Mouse (Mus musculus): ENCODE measurements at regions not wholly inside any gene's neighbourhood (a gene's known extent, or its start where the extent isn't known, plus 50 kb on each side); places are given as distances from the start of the nearest gene placed in this dataset.
A peak's percentile ranks its signal among the peaks of the same experiment; 100 is the strongest.

DNA sequence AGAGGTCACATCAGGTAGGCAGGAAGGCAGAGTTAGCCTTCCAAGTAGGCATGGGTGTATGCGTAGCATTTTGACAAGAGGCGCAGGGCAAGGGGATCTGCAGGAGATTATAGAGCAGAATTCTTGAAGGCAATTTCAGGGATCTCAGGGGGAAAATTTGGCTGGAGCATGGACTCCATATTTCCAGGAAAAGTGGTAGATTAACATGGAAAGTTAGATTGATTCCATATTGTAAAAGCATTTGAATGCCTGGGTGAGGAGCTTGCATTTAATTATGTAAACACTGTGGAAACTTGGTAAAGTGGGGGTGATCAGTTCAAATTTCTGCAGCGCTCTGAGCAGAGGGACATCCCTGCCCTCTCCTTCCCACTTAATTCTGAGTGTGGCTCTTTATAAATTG lies 146.7 kb downstream of the Pax3 start:
- Histone ChIP-seq H3K9me3 (ENCODE audit: control insufficient read depth, low read length) (no peaks in the 10 kb centered on the region), H3K9ac (ENCODE audit: low read depth, low read length, severe bottlenecking) (no peak overlapping the region), H3K4me2 (replicated peaks; ENCODE audit: low read depth, low read length, severe bottlenecking) (no peak overlapping the region), H3K4me3 (replicated peaks; ENCODE audit: low read length) (no peak overlapping the region), H3K36me3 (ENCODE audit: control insufficient read depth, insufficient read depth, low read length) (no peaks in the 10 kb centered on the region), H3K4me1 (ENCODE audit: control insufficient read depth, insufficient read depth, low read length) (peaks cover 5% of the 10 kb centered on the region; the same call in 1 of the 2 replicates), H3K27ac (replicated peaks; ENCODE audit: low read depth, low read length) (no peak overlapping the region), H3K27me3 (ENCODE audit: control insufficient read depth, insufficient read depth, low read length) (no peaks in the 10 kb centered on the region)
- no peak for ATAC-seq (ENCODE audit: low FRiP score, low read depth)
- no peak for TF ChIP-seq POLR2A (IDR thresholded peaks at IDR 0.05; ENCODE audit: borderline replicate concordance, extremely low read depth, insufficient read depth, insufficient read length)
- 56% methylated on average over 3 of the region's 3 CpGs for whole genome bisulfite sequencing
- peak; percentile 8 for DNase-seq (ENCODE audit: low spot score)

DNA sequence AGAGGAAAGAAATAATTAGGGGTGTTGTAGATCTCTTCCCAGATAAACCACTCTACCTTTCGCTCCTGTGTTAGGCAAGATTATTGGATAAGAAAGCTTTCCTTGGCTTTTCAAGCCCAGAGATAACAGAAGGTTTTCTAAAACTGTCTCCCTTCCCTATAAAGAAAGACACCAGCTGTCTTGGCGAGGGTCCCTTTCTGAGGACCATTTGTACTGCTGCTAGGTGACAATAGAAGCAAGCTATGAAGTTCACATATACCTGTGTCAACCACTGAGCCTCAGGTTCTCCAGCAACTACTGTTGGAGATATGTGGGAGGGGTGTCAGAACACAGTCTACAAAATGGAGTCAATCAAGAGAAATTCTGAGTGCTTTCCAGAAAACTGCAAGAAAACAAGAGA lies 164.6 kb downstream of the Pax3 start:
- Histone ChIP-seq H3K36me3 (ENCODE audit: control insufficient read depth, insufficient read depth, low read length) (no peaks in the 10 kb centered on the region), H3K27ac (replicated peaks; ENCODE audit: low read depth, low read length) (no peak overlapping the region), H3K4me1 (ENCODE audit: control insufficient read depth, insufficient read depth, low read length) (no peaks in the 10 kb centered on the region), H3K27me3 (ENCODE audit: control insufficient read depth, insufficient read depth, low read length) (no peaks in the 10 kb centered on the region), H3K4me3 (replicated peaks; ENCODE audit: low read length) (no peak overlapping the region), H3K9me3 (ENCODE audit: control insufficient read depth, low read length) (no peaks in the 10 kb centered on the region), H3K4me2 (replicated peaks; ENCODE audit: low read depth, low read length, severe bottlenecking) (no peak overlapping the region), H3K9ac (ENCODE audit: low read depth, low read length, severe bottlenecking) (no peak overlapping the region)
- DNase-seq (ENCODE audit: low spot score) (no peak), ATAC-seq (ENCODE audit: low FRiP score, low read depth) (no peak)
- WGBS, result 89% methylated on average over 2 of the region's 2 CpGs
- TF ChIP-seq POLR2A (IDR thresholded peaks at IDR 0.05; ENCODE audit: borderline replicate concordance, extremely low read depth, insufficient read depth, insufficient read length), result no peak

DNA sequence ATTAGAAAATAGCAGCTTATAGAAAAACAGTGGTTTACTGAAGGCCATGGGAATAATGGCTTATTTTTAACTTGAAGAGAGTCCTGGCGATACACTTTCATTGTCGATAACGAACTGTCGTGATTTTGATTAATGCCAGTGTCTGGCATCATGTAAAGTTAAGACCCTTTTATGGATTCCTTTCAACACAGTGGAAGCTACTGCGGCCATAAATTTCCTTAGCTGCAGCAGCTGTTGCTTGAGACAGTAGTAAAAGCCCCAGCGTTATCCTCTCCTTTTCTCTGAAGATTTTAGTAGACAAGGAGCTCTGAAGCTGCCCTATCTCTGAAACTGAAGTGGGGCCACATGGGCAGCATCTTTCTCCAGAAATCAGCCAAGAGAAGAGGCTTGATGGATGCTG lies 175.2 kb downstream of the Pax3 start:
- H3K9ac ChIP-seq (ENCODE audit: low read depth, low read length, severe bottlenecking), result no peak overlapping the region
- TF ChIP-seq POLR2A (IDR thresholded peaks at IDR 0.05; ENCODE audit: borderline replicate concordance, extremely low read depth, insufficient read depth, insufficient read length), result no peak
- H3K4me1 ChIP-seq (ENCODE audit: control insufficient read depth, insufficient read depth, low read length), result peaks cover 13% of the 10 kb centered on the region
- no peaks in the 10 kb centered on the region for H3K9me3 ChIP-seq (ENCODE audit: control insufficient read depth, low read length)
- DNase-seq (ENCODE audit: low spot score) (no peak), ATAC-seq (ENCODE audit: low FRiP score, low read depth) (no peak)
- H3K4me3 ChIP-seq (replicated peaks; ENCODE audit: low read length), result no peak overlapping the region
- no peak overlapping the region for H3K4me2 ChIP-seq (replicated peaks; ENCODE audit: low read depth, low read length, severe bottlenecking)
- no peaks in the 10 kb centered on the region; the same call in 1 of the 2 replicates for H3K27me3 ChIP-seq (ENCODE audit: control insufficient read depth, insufficient read depth, low read length)
- no peak overlapping the region for H3K27ac ChIP-seq (replicated peaks; ENCODE audit: low read depth, low read length)
- H3K36me3 ChIP-seq (ENCODE audit: control insufficient read depth, insufficient read depth, low read length), result no peaks in the 10 kb centered on the region
- 7% methylated on average over 6 of the region's 6 CpGs for WGBS

DNA sequence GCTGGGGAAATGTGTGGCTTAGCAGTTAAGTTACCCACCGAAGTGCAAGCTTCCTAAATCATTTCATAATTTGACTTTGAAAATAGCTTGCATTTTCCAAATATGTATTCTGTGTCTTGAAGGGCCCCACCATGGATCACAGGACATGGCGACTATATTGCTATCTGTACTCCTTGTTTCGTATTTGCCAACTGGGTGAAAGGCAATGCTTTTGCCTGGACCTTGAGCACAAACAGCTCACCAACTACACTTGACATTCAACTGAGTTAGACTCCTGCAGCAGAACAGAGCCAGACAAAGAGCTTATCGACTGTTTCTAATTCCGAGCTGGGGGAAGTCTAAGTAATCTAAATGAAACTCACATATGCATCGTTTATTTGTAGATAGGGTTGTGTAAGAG lies 175.9 kb downstream of the Pax3 start:
- no peak for TF ChIP-seq POLR2A (IDR thresholded peaks at IDR 0.05; ENCODE audit: borderline replicate concordance, extremely low read depth, insufficient read depth, insufficient read length)
- no peak for ATAC-seq (ENCODE audit: low FRiP score, low read depth)
- no peak for DNase-seq (ENCODE audit: low spot score)
- Histone ChIP-seq H3K36me3 (ENCODE audit: control insufficient read depth, insufficient read depth, low read length) (no peaks in the 10 kb centered on the region), H3K9ac (ENCODE audit: low read depth, low read length, severe bottlenecking) (no peak overlapping the region), H3K27ac (replicated peaks; ENCODE audit: low read depth, low read length) (no peak overlapping the region), H3K27me3 (ENCODE audit: control insufficient read depth, insufficient read depth, low read length) (no peaks in the 10 kb centered on the region; the same call in 1 of the 2 replicates), H3K9me3 (ENCODE audit: control insufficient read depth, low read length) (no peaks in the 10 kb centered on the region), H3K4me3 (replicated peaks; ENCODE audit: low read length) (no peak overlapping the region), H3K4me2 (replicated peaks; ENCODE audit: low read depth, low read length, severe bottlenecking) (no peak overlapping the region), H3K4me1 (ENCODE audit: control insufficient read depth, insufficient read depth, low read length) (peaks cover 16% of the 10 kb centered on the region)
- WGBS, result 43% methylated on average over 6 of the region's 6 CpGs

DNA sequence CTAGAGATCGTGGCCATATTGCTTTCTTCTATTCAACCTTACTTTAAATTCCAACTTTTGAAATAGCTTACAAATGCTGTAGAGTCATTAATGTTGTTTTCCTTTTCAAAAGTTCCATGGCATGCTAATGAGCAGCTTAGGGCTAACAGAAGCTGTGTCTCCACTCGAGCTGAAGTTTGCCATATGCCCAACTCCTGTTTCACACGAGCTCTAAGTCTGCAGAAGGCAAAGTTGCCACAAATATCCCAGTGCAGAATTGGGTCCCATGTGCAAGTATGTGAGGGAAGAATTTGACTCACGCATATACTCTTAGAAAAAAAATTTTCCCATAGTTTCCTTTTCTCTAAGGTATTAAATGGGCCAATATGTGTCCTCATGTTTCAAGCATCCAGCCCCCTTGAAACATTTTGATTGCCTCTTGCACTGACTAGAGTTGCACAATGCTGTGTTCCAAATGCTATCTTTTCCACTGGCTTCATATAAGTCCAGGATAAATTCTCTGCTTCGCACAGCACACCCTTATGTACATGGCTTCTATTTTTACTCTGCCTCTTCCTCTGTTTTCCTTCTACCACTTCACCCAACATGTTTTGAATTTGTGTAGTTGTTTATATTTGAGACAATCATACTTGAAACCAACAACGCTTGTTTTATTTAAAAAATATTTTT lies 178.9 kb downstream of the Pax3 start:
- no peak overlapping the region for H3K4me2 ChIP-seq (replicated peaks; ENCODE audit: low read depth, low read length, severe bottlenecking)
- TF ChIP-seq POLR2A (IDR thresholded peaks at IDR 0.05; ENCODE audit: borderline replicate concordance, extremely low read depth, insufficient read depth, insufficient read length), result no peak
- no peak for DNase-seq (ENCODE audit: low spot score)
- no peak overlapping the region for H3K9ac ChIP-seq (ENCODE audit: low read depth, low read length, severe bottlenecking)
- H3K27ac ChIP-seq (replicated peaks; ENCODE audit: low read depth, low read length), result no peak overlapping the region
- peaks cover 16% of the 10 kb centered on the region for H3K4me1 ChIP-seq (ENCODE audit: control insufficient read depth, insufficient read depth, low read length)
- 70% methylated on average over 6 of the region's 6 CpGs for WGBS
- no peaks in the 10 kb centered on the region for H3K36me3 ChIP-seq (ENCODE audit: control insufficient read depth, insufficient read depth, low read length)
- ATAC-seq (ENCODE audit: low FRiP score, low read depth), result no peak
- H3K9me3 ChIP-seq (ENCODE audit: control insufficient read depth, low read length), result no peaks in the 10 kb centered on the region
- H3K4me3 ChIP-seq (replicated peaks; ENCODE audit: low read length), result no peak overlapping the region
- no peaks in the 10 kb centered on the region for H3K27me3 ChIP-seq (ENCODE audit: control insufficient read depth, insufficient read depth, low read length)

Data from limb, embryonic 14.5 days (tissue).